Mouse (Mus musculus): ENCODE measurements at regions not wholly inside any gene's neighbourhood (a gene's known extent, or its start where the extent isn't known, plus 50 kb on each side); places are given as distances from the start of the nearest gene placed in this dataset.
A peak's percentile ranks its signal among the peaks of the same experiment; 100 is the strongest.

DNA sequence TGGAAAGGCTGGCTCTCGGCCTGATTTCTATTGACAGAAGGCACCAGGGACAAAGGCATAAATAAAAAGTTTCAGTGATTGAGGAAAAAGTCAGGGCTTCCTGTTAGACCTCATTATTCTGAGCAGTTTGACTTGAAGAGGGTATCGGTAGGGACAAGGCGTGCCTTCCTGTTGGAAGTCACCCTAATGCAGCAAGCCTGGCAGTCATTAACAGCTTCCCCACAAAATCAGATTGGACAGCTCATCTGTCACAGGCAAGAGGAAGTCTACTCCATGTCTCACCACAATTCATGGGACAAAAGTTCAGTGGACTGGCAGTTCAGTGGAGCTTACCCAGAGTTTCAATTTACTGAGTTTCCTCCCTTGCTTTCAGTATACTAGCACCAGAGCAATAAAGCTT is 715.5 kb downstream of the Fam181b start:
- no peaks in the 10 kb centered on the region for H3K36me3 ChIP-seq
- no peak for ATAC-seq
- no peak overlapping the region for H3K4me3 ChIP-seq (replicated peaks)
- no peak overlapping the region for H3K27ac ChIP-seq
- H3K27me3 ChIP-seq (replicated peaks) = no peaks in the 10 kb centered on the region
- no peaks in the 10 kb centered on the region for H3K4me1 ChIP-seq (replicated peaks)
- WGBS = 30% methylated on average over 3 of the region's 3 CpGs
- H3K9ac ChIP-seq = no peak overlapping the region
- H3K9me3 ChIP-seq = no peaks in the 10 kb centered on the region
- no peak overlapping the region for H3K4me2 ChIP-seq (replicated peaks)

DNA sequence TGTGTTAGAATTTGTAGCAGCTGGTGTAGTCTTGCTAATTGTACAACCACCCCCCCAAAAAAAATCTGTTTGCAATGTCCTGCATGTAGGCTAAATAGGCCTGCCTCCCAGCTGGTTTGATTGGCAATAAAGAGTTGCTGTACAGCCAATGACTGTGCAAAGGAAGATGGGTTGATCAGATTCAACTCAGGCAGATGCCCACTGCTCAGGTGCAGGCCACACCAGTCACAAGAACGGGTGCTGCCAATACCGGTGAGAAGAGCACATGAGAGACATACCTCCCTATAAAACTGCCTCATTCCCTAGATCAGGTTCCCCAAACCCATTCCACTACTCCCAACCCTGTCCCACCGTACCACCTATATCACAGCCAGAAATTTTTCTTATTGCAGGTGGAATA is 756.0 kb downstream of the Fam181b start:
- no peak for ATAC-seq
- no peak overlapping the region for H3K4me2 ChIP-seq (replicated peaks)
- WGBS = 81% methylated on average over 3 of the region's 3 CpGs
- no peaks in the 10 kb centered on the region for H3K27me3 ChIP-seq (replicated peaks)
- H3K27ac ChIP-seq = no peak overlapping the region
- H3K9ac ChIP-seq = no peak overlapping the region
- H3K9me3 ChIP-seq = no peaks in the 10 kb centered on the region
- no peak overlapping the region for H3K4me3 ChIP-seq (replicated peaks)
- no peaks in the 10 kb centered on the region for H3K36me3 ChIP-seq
- H3K4me1 ChIP-seq (replicated peaks) = no peaks in the 10 kb centered on the region

DNA sequence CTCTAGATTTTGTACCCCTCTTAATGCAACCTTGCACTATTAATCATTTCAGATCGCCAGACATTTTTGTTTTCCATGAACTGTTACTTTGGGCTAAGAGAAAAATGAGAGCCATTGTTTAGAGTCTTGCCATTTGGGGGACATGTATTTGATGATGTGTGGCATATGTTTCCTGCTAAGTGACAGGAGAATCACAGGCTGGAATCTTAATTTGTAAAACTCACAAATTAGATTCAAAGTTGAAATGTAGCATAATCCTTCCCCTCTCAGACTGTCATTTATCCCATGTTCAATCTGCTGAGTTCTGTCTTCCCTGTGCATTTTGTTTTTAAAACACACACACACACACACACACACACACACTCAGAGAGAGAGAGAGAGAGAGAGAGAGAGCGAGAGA is 756.5 kb downstream of the Fam181b start:
- Histone ChIP-seq H3K4me1 (replicated peaks) (no peaks in the 10 kb centered on the region), H3K27ac (no peak overlapping the region), H3K9ac (no peak overlapping the region), H3K36me3 (no peaks in the 10 kb centered on the region), H3K9me3 (no peaks in the 10 kb centered on the region), H3K27me3 (replicated peaks) (no peaks in the 10 kb centered on the region), H3K4me2 (replicated peaks) (no peak overlapping the region), H3K4me3 (replicated peaks) (no peak overlapping the region)
- whole genome bisulfite sequencing = 63% methylated on average over 2 of the region's 2 CpGs
- no peak for ATAC-seq

DNA sequence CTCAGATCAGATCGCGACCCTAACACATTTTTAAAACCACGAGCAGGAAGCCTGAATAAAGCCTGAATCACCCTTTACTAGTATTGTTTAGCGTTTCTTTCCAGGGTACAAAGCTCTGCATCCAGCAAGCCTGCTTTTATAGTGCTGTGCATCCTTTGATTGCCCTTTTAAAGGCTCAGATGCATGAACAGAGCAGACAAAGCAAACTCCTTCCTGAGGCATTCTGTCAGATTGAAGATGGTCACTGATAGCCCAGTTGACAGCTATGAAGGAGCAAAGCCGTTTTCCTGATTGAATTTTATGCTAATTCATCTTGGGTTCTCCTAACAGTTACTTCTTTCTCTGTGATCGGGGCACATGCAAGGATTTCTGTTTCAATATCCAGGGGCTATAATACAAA is 775.4 kb downstream of the Fam181b start:
- H3K4me3 ChIP-seq (replicated peaks) = no peak overlapping the region
- 67% methylated on average over 6 of the region's 6 CpGs for WGBS
- H3K36me3 ChIP-seq = no peaks in the 10 kb centered on the region
- ATAC-seq = no peak
- no peak overlapping the region for H3K4me2 ChIP-seq (replicated peaks)
- no peaks in the 10 kb centered on the region for H3K9me3 ChIP-seq
- no peaks in the 10 kb centered on the region for H3K4me1 ChIP-seq (replicated peaks)
- no peak overlapping the region for H3K9ac ChIP-seq
- H3K27me3 ChIP-seq (replicated peaks) = no peaks in the 10 kb centered on the region
- no peak overlapping the region for H3K27ac ChIP-seq

DNA sequence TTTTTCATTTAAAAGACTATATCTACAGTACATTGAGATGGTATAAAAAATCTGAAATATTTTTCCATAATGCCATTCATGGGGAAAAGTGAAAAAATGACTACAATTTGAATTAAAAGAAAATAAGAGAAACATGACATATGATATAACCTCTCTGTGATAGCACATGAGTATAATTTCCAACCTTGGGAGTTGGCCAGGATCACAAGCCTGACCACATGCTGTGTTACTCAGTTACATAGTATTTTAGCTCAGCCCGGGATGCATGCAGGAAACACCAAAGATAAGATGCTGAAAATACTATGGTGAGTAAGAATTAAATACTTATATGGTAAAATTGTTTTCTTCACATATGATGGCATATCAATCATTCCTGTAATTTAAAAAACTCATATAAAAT is 814.0 kb downstream of the Fam181b start:
- Histone ChIP-seq H3K9me3 (no peaks in the 10 kb centered on the region), H3K9ac (no peak overlapping the region), H3K4me2 (replicated peaks) (no peak overlapping the region), H3K36me3 (no peaks in the 10 kb centered on the region), H3K27me3 (replicated peaks) (no peaks in the 10 kb centered on the region), H3K4me3 (replicated peaks) (no peak overlapping the region), H3K4me1 (replicated peaks) (no peaks in the 10 kb centered on the region), H3K27ac (no peak overlapping the region)
- ATAC-seq = no peak
- WGBS = 83% methylated on average over 1 of the region's 1 CpGs

DNA sequence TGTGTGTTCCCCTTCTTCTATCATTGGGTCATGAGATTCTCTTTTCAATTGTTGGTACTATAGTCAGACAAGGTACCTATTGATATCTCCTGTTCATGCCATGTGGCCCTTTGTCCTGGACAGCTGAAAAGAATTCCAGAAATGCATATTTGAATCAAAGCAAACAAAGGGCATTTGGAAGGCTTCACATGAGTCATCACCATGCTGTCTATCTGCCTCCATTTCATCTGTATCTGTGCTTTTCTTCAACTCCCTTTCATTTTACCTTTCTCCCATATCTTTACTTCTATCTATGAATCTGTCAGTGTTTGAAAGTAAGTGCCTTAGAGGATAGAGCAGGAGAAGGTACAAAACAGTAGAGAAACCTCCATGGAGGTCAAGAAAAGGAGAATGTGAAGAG is 817.3 kb downstream of the Fam181b start:
- Histone ChIP-seq H3K27ac (no peak overlapping the region), H3K9ac (no peak overlapping the region), H3K27me3 (replicated peaks) (no peaks in the 10 kb centered on the region), H3K36me3 (no peaks in the 10 kb centered on the region), H3K9me3 (no peaks in the 10 kb centered on the region), H3K4me3 (replicated peaks) (no peak overlapping the region), H3K4me2 (replicated peaks) (no peak overlapping the region), H3K4me1 (replicated peaks) (no peaks in the 10 kb centered on the region)
- ATAC-seq = no peak

DNA sequence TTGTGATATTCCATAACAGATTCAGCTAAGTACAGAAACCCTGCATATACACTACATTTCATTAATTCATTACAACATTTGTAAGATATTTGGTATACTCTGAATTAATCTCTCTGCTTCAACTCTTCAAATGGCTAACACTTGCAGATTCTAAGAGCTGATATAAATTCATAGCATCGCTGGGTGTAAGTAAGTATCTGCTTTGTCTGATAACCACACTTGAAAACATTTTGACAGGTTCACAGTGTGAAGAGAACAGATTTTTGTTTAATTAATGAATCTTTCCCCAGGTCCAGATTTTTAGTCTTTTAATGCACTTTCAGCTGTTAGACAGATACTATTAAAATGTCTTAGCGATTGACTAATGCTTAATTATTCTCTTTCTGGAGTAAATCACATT is 823.1 kb downstream of the Fam181b start:
- Histone ChIP-seq H3K9me3 (no peaks in the 10 kb centered on the region), H3K9ac (no peak overlapping the region), H3K4me1 (replicated peaks) (no peaks in the 10 kb centered on the region), H3K4me3 (replicated peaks) (no peak overlapping the region), H3K4me2 (replicated peaks) (no peak overlapping the region), H3K36me3 (no peaks in the 10 kb centered on the region), H3K27me3 (replicated peaks) (no peaks in the 10 kb centered on the region), H3K27ac (no peak overlapping the region)
- 58% methylated on average over 2 of the region's 2 CpGs for WGBS
- ATAC-seq = no peak

DNA sequence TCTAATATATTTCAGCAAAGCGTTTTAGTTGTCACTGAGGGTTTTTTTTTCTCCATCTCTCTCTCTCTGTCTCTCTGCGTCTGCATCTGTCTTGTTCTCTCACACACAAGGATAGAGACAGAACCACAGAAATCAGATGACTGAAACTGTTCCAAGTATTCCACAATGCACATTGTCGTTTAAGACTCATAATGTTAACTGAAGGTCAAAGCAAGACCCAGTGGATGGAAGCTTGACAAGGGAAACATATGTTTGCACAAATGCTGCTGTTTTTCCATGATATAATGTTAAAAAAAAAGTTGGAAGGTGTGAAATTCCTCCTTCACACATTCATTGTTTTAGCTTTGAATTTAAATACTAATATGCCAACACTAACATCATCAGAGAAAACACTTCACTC is 857.3 kb downstream of the Fam181b start:
- no peak overlapping the region for H3K9ac ChIP-seq
- WGBS = 68% methylated on average over 3 of the region's 3 CpGs
- no peak for ATAC-seq
- H3K4me3 ChIP-seq (replicated peaks) = no peak overlapping the region
- H3K27ac ChIP-seq = no peak overlapping the region
- no peak overlapping the region for H3K4me2 ChIP-seq (replicated peaks)
- no peaks in the 10 kb centered on the region for H3K36me3 ChIP-seq
- no peaks in the 10 kb centered on the region for H3K4me1 ChIP-seq (replicated peaks)
- H3K9me3 ChIP-seq = no peaks in the 10 kb centered on the region
- no peaks in the 10 kb centered on the region for H3K27me3 ChIP-seq (replicated peaks)

DNA sequence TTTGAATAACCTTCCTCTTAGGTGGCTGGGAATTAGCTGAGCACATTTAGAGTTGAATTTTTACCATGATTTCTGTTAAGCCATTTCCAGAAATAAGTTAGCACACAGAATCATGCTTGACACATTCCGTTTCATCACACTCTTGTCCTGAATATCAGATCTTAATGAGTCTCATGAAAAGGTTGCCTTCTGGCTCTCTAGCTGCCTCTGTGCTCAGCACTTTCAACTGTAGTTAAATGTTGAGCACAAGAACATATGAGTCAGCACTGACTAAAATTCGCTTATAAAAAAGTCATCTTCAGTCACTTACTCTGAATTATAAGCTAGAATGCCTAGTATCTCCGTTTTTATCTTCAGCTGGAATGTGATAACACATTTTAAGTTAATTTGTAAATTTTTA is 902.4 kb downstream of the Fam181b start:
- no peak for ATAC-seq
- no peak overlapping the region for H3K4me2 ChIP-seq (replicated peaks)
- no peak overlapping the region for H3K4me3 ChIP-seq (replicated peaks)
- no peak overlapping the region for H3K9ac ChIP-seq
- no peak overlapping the region for H3K27ac ChIP-seq
- 73% methylated on average over 3 of the region's 3 CpGs for WGBS
- no peaks in the 10 kb centered on the region for H3K4me1 ChIP-seq (replicated peaks)
- H3K9me3 ChIP-seq = no peaks in the 10 kb centered on the region
- no peaks in the 10 kb centered on the region for H3K27me3 ChIP-seq (replicated peaks)
- no peaks in the 10 kb centered on the region for H3K36me3 ChIP-seq

DNA sequence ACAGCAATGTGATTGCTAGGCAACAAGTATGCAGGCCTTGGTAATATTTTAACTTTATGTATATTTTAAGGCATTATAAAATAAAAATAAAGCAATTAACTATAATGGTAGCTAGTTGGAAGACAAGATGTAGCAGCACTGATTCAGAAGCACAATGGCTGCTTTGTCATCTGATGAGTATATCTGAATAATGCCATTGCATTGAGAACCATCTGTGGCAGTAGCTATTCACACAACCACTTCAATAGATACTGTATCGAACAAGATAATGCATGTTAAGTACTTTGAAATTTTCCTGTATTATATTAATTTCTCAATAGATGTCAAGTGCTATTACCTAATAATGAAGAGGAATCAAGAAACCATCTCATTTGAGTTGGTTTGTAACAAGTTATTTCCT is 923.1 kb downstream of the Fam181b start:
- no peak for ATAC-seq
- Histone ChIP-seq H3K27me3 (replicated peaks) (no peaks in the 10 kb centered on the region), H3K4me3 (replicated peaks) (no peak overlapping the region), H3K27ac (no peak overlapping the region), H3K36me3 (no peaks in the 10 kb centered on the region), H3K9me3 (no peaks in the 10 kb centered on the region), H3K9ac (no peak overlapping the region), H3K4me1 (replicated peaks) (no peaks in the 10 kb centered on the region), H3K4me2 (replicated peaks) (no peak overlapping the region)
- WGBS = 79% methylated on average over 1 of the region's 1 CpGs

DNA sequence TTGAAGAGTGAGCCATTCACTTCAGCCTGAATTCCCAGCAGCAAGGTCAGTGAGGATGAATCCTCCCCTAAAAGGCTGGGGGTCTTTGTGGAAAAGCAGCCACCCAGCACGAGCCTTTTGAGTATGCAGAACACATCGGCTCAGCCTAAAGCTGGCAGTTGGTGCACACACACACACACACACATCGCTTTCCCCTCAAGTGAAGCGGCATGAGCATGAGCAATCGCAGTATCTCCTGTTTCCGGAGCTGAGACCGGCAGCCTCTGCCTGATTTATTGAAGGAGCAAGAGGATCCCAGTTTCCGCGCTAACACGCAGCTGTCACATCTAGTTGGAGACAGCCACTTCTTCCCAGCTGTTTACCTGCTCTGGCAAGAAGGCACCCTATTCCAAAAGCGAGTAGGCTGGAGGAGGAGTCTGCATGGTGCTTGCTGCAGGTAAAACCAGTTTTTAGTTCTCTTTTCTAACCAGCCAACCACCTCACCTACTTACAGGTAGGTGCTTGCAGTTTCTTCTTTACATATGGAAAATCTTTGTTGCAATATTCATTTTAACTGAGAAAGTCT is 962.9 kb downstream of the Fam181b start:
- H3K27ac ChIP-seq = no peak overlapping the region
- H3K27me3 ChIP-seq (replicated peaks) = no peaks in the 10 kb centered on the region
- no peak for ATAC-seq
- H3K36me3 ChIP-seq = no peaks in the 10 kb centered on the region
- H3K4me3 ChIP-seq (replicated peaks) = no peak overlapping the region
- H3K9me3 ChIP-seq = no peaks in the 10 kb centered on the region
- WGBS = 18% methylated on average over 11 of the region's 11 CpGs
- H3K9ac ChIP-seq = no peak overlapping the region
- H3K4me2 ChIP-seq (replicated peaks) = peak overlapping the region; percentile 28; the same call in 1 of the 2 replicates
- no peaks in the 10 kb centered on the region for H3K4me1 ChIP-seq (replicated peaks)

DNA sequence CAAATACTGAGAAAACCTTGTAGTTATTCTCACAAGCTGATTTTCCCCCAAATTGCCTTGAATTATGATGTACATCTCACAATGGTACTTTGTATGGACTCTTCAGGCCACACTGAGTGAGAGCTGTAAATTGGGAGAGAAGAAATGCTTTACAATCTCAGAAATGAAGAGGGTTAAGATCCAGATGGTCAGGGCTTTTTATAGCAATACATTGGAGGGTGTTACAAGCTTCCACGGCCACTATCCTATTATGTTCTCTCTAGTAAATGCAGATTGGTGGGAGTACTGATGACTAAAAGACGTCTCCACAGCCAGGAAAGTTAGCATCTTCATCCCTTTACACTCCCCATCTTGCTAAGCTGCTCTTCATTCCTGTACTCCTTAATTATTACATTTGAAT is 965.8 kb downstream of the Fam181b start:
- Histone ChIP-seq H3K27me3 (replicated peaks) (no peaks in the 10 kb centered on the region), H3K27ac (no peak overlapping the region), H3K4me1 (replicated peaks) (no peaks in the 10 kb centered on the region), H3K4me3 (replicated peaks) (no peak overlapping the region), H3K9me3 (no peaks in the 10 kb centered on the region), H3K9ac (no peak overlapping the region), H3K4me2 (replicated peaks) (no peak overlapping the region), H3K36me3 (no peaks in the 10 kb centered on the region)
- WGBS = 64% methylated on average over 2 of the region's 2 CpGs
- ATAC-seq = no peak

DNA sequence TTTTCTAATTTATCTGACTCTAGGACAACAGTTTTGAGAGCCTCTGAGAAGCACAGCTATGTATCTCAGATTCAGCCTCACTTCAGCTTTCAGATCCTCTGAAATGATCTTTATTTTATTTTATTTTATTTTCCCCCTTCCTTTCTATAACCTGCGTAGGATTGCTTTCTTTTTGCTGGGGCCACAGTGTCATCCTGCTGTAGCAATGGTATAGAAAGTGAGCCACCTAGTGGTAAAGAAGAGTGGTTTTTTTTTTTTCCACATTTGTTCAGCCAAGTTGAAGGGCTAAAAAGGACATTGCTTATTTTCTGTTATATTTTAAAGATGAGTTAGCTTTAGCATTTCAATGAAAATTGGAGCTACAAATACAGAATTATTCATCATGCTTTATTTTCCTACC is 966.4 kb downstream of the Fam181b start:
- H3K9ac ChIP-seq = no peak overlapping the region
- H3K4me1 ChIP-seq (replicated peaks) = no peaks in the 10 kb centered on the region
- H3K4me3 ChIP-seq (replicated peaks) = no peak overlapping the region
- no peaks in the 10 kb centered on the region for H3K9me3 ChIP-seq
- H3K27ac ChIP-seq = no peak overlapping the region
- H3K36me3 ChIP-seq = no peaks in the 10 kb centered on the region
- ATAC-seq = no peak
- no peak overlapping the region for H3K4me2 ChIP-seq (replicated peaks)
- no peaks in the 10 kb centered on the region for H3K27me3 ChIP-seq (replicated peaks)
- WGBS = 16% methylated on average over 1 of the region's 1 CpGs
